Mouse (Mus musculus): ENCODE measurements around the gene Ccr6. TPM values are rescaled to one million over a fixed set of nuclear protein-coding genes. Genes with fewer than 3 reads are reported as not detected.
"Not testable (repeated sequence)": the region's sequence is repeated elsewhere in the genome, so short reads cannot be mapped to it uniquely, and the experiment has no call there.

The Ccr6 gene
- total and polyA plus RNA-seq, 2 experiments, result 0.20 TPM; not detected in 1

DNA sequence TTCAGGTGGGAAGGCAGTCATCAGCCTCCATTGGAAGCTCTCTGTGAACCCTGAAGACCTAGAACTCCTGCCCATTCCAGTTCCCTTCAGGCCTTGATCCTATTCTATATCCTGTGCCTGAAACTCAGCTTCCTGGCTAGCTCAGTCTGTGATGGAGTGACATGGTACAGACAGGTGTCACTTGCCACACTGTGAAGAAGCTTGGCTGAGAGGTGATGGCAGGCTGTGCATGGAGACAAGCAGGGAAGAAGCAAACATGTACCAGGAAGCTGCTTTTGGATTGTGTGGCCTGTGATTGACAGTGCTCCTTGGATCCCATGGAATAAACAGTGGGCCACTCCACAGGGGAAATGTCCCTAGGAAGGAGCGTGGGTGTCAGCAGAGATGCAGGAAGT is 35.9 kb upstream of the Ccr6 start:
- H3K4me1 ChIP-seq (ENCODE audit: control insufficient read depth, insufficient read depth, low read length), result no peaks in the 10 kb centered on the region
- TF ChIP-seq CTCF (IDR thresholded peaks at IDR 0.05; ENCODE audit: low read depth, low read length) (no peak), POLR2A (IDR thresholded peaks at IDR 0.05; ENCODE audit: extremely low read depth, insufficient read depth, low read length) (no peak)
- H3K27ac ChIP-seq (replicated peaks; ENCODE audit: insufficient read depth, low read depth, low read length), result no peak overlapping the region
- H3K27me3 ChIP-seq (ENCODE audit: control insufficient read depth, insufficient read depth, low read length), result no peaks in the 10 kb centered on the region
- no peak for DNase-seq (ENCODE audit: extremely low read depth, low read depth, low spot score)
- no peaks in the 10 kb centered on the region for H3K79me2 ChIP-seq (ENCODE audit: control insufficient read depth, insufficient read depth, low read length)
- WGBS, result 78% methylated on average over 1 of the region's 1 CpGs
- peaks cover 12% of the 10 kb centered on the region for H3K36me3 ChIP-seq (ENCODE audit: control insufficient read depth, insufficient read depth, low read length)
- H3K4me3 ChIP-seq (ENCODE audit: insufficient read depth, low read depth, low read length), result no peak overlapping the region
- H3K9ac ChIP-seq (ENCODE audit: low read depth, low read length), result no peak overlapping the region

DNA sequence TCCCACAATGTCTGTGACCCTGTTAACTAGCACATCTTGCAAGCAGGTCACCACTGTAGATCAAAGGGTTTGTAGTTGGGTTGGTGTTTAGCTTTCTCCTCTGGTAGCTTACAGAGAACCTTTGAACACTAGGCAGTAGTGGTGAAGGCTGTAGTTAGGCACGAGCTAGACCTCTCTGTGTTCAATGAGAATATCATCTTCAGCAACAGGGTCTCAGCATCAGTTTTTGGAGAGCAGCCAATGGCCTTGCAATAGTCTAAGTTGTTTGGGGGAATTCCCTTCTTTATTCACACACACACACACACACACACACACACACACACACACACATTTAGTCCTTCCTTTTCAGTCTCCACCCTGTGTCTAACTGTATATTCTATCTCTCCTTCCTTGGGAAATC is 32.4 kb upstream of the Ccr6 start:
- 82% methylated on average over 1 of the region's 1 CpGs for WGBS
- DNase-seq (ENCODE audit: extremely low read depth, low read depth, low spot score), result no peak
- H3K27me3 ChIP-seq (ENCODE audit: control insufficient read depth, insufficient read depth, low read length), result no peaks in the 10 kb centered on the region
- no peaks in the 10 kb centered on the region for H3K4me1 ChIP-seq (ENCODE audit: control insufficient read depth, insufficient read depth, low read length)
- H3K27ac ChIP-seq (replicated peaks; ENCODE audit: insufficient read depth, low read depth, low read length), result no peak overlapping the region
- TF ChIP-seq POLR2A (IDR thresholded peaks at IDR 0.05; ENCODE audit: extremely low read depth, insufficient read depth, low read length), result no peak
- TF ChIP-seq CTCF (IDR thresholded peaks at IDR 0.05; ENCODE audit: low read depth, low read length), result no peak
- no peaks in the 10 kb centered on the region for H3K36me3 ChIP-seq (ENCODE audit: control insufficient read depth, insufficient read depth, low read length)
- no peak overlapping the region for H3K9ac ChIP-seq (ENCODE audit: low read depth, low read length)
- no peaks in the 10 kb centered on the region for H3K79me2 ChIP-seq (ENCODE audit: control insufficient read depth, insufficient read depth, low read length)
- no peak overlapping the region for H3K4me3 ChIP-seq (ENCODE audit: insufficient read depth, low read depth, low read length)

- WGBS, result 65% methylated on average over 1 of the region's 1 CpGs
- not testable (repeated sequence) for H3K9ac ChIP-seq (ENCODE audit: low read depth, low read length); DNase-seq (ENCODE audit: extremely low read depth, low read depth, low spot score); H3K79me2 ChIP-seq (ENCODE audit: control insufficient read depth, insufficient read depth, low read length); H3K36me3 ChIP-seq (ENCODE audit: control insufficient read depth, insufficient read depth, low read length); H3K4me3 ChIP-seq (ENCODE audit: insufficient read depth, low read depth, low read length); H3K27ac ChIP-seq (replicated peaks; ENCODE audit: insufficient read depth, low read depth, low read length); H3K27me3 ChIP-seq (ENCODE audit: control insufficient read depth, insufficient read depth, low read length); H3K4me1 ChIP-seq (ENCODE audit: control insufficient read depth, insufficient read depth, low read length)
Measured at GRCm38 (mm10) chr17:8205221-8205631, 30.6 kb upstream of the Ccr6 start.

DNA sequence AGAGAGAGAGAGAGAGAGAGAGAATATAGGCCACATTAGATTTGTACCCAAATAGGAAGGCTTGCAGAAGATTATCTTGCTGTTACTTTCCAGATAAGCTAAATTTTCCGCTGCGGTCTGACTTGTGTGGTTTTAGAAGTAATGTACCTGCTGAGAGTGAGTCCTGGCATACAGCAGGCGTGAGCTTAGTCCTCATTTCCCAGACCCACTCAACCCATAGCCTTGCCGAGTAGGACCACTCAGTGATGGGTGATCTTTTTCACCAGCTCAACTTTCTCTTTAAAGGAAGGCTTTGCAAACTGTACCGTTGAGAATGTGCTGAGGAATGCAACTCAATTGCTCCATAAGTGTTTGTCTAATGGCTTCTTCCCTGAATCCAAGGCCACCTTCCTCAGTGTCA is 29.2 kb upstream of the Ccr6 start:
- WGBS, result 85% methylated on average over 5 of the region's 5 CpGs
- no peak overlapping the region for H3K27ac ChIP-seq (replicated peaks; ENCODE audit: insufficient read depth, low read depth, low read length)
- no peaks in the 10 kb centered on the region for H3K79me2 ChIP-seq (ENCODE audit: control insufficient read depth, insufficient read depth, low read length)
- no peak overlapping the region for H3K4me3 ChIP-seq (ENCODE audit: insufficient read depth, low read depth, low read length)
- TF ChIP-seq CTCF (IDR thresholded peaks at IDR 0.05; ENCODE audit: low read depth, low read length) (no peak), POLR2A (IDR thresholded peaks at IDR 0.05; ENCODE audit: extremely low read depth, insufficient read depth, low read length) (no peak)
- no peaks in the 10 kb centered on the region for H3K27me3 ChIP-seq (ENCODE audit: control insufficient read depth, insufficient read depth, low read length)
- no peak for DNase-seq (ENCODE audit: extremely low read depth, low read depth, low spot score)
- no peaks in the 10 kb centered on the region for H3K4me1 ChIP-seq (ENCODE audit: control insufficient read depth, insufficient read depth, low read length)
- no peak overlapping the region for H3K9ac ChIP-seq (ENCODE audit: low read depth, low read length)
- no peaks in the 10 kb centered on the region for H3K36me3 ChIP-seq (ENCODE audit: control insufficient read depth, insufficient read depth, low read length)

DNA sequence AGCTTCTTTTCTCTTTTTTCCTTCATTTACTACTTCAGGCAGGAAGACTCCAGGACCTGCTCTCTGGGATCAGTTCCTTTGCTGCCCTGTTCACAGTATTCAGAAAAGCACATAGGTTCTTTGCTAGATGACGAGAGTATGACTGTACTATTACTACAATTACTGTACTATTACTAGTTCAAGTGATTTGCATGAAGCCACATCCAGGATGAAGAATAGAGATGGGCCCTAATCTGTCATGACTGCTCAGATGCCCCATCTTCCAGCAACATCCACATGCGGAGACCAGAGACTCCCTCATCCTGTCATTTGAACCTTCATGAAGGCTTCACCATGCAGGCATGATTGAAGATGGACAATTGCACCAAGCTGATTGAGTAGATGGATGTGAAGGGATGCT is 26.1 kb upstream of the Ccr6 start:
- TF ChIP-seq CTCF (IDR thresholded peaks at IDR 0.05; ENCODE audit: low read depth, low read length), result no peak
- TF ChIP-seq POLR2A (IDR thresholded peaks at IDR 0.05; ENCODE audit: extremely low read depth, insufficient read depth, low read length), result no peak
- H3K79me2 ChIP-seq (ENCODE audit: control insufficient read depth, insufficient read depth, low read length), result no peaks in the 10 kb centered on the region
- no peaks in the 10 kb centered on the region for H3K27me3 ChIP-seq (ENCODE audit: control insufficient read depth, insufficient read depth, low read length)
- DNase-seq (ENCODE audit: extremely low read depth, low read depth, low spot score), result no peak
- WGBS, result 80% methylated on average over 2 of the region's 2 CpGs
- H3K4me3 ChIP-seq (ENCODE audit: insufficient read depth, low read depth, low read length), result no peak overlapping the region
- no peaks in the 10 kb centered on the region for H3K36me3 ChIP-seq (ENCODE audit: control insufficient read depth, insufficient read depth, low read length)
- no peak overlapping the region for H3K27ac ChIP-seq (replicated peaks; ENCODE audit: insufficient read depth, low read depth, low read length)
- H3K9ac ChIP-seq (ENCODE audit: low read depth, low read length), result no peak overlapping the region
- no peaks in the 10 kb centered on the region for H3K4me1 ChIP-seq (ENCODE audit: control insufficient read depth, insufficient read depth, low read length)

- Histone ChIP-seq H3K36me3 (ENCODE audit: control insufficient read depth, insufficient read depth, low read length) (no peaks in the 10 kb centered on the region), H3K79me2 (ENCODE audit: control insufficient read depth, insufficient read depth, low read length) (no peaks in the 10 kb centered on the region), H3K4me1 (ENCODE audit: control insufficient read depth, insufficient read depth, low read length) (no peaks in the 10 kb centered on the region), H3K27me3 (ENCODE audit: control insufficient read depth, insufficient read depth, low read length) (no peaks in the 10 kb centered on the region), H3K9ac (ENCODE audit: low read depth, low read length) (no peak overlapping the region), H3K27ac (replicated peaks; ENCODE audit: insufficient read depth, low read depth, low read length) (no peak overlapping the region), H3K4me3 (ENCODE audit: insufficient read depth, low read depth, low read length) (no peak overlapping the region)
- 56% methylated on average over 3 of the region's 3 CpGs for WGBS
- no peak for TF ChIP-seq POLR2A (IDR thresholded peaks at IDR 0.05; ENCODE audit: extremely low read depth, insufficient read depth, low read length)
- TF ChIP-seq CTCF (IDR thresholded peaks at IDR 0.05; ENCODE audit: low read depth, low read length), result no peak
- no peak for DNase-seq (ENCODE audit: extremely low read depth, low read depth, low spot score)
Measured at GRCm38 (mm10) chr17:8210170-8210569, 25.7 kb upstream of the Ccr6 start.
